19 mouse cellular contexts compared by ENCODE assay signal in genomic region chr4:129921314-129921587, GRCm38 (mm10). TPM values are rescaled to one million over a fixed set of nuclear protein-coding genes. Genes with fewer than 3 reads are reported as not detected.
DNase-seq lines count a peak whose midpoint lies in the region; ATAC-seq lines count a peak whose summit lies in the region.
"Had no signal": no experiment of that assay in that cellular context is flagged by ENCODE, and none has a peak within 500 bp of the region (broad histone marks: within the 10 kb centered on the region; RNA-seq: fewer than 3 reads in every experiment).

No protein-coding gene starts in this region.

- no peak for DNase-seq in heart, postnatal 4 days
- peak; percentile 71 for DNase-seq in ovary, adult 18-20 months (ENCODE audit: low spot score)
- no peak for DNase-seq in ovary, postnatal 10 days (ENCODE audit: low spot score)
- DNase-seq in adrenal gland, postnatal 14 days: peak; percentile 77
- DNase-seq: cerebellum, postnatal 25 days; gastrocnemius, postnatal 14 days; kidney, adult 11 months; kidney, postnatal 14 days; layer of hippocampus, adult 9-11 months; lung, embryonic 14.5 days; retina, postnatal 1 day had no signal

- H3K4me1 ChIP-seq in heart, embryonic 13.5 days: peaks cover 64% of the 10 kb centered on the region
- H3K4me1 ChIP-seq in intestine, embryonic 16.5 days (ENCODE audit: control insufficient read depth, insufficient read depth, low read length): peaks cover 5% of the 10 kb centered on the region; the same call in 1 of the 2 replicates
- H3K4me1 ChIP-seq: neural tube, embryonic 12.5 days had no signal

- H3K27me3 ChIP-seq in heart, embryonic 13.5 days (replicated peaks): no peaks in the 10 kb centered on the region
- H3K27me3 ChIP-seq in intestine, embryonic 16.5 days (replicated peaks; ENCODE audit: control insufficient read depth, insufficient read depth, low read length): no peaks in the 10 kb centered on the region
- H3K27me3 ChIP-seq: hindbrain, embryonic 12.5 days; neural tube, embryonic 12.5 days had no signal

- no peaks in the 10 kb centered on the region for H3K9me3 ChIP-seq in heart, embryonic 13.5 days
- H3K9me3 ChIP-seq in intestine, embryonic 16.5 days (ENCODE audit: control insufficient read depth, low read length): no peaks in the 10 kb centered on the region
- H3K9me3 ChIP-seq: embryonic facial prominence, embryonic 10.5 days; hindbrain, embryonic 12.5 days; neural tube, embryonic 12.5 days had no signal

- no peak overlapping the region for H3K4me2 ChIP-seq in heart, embryonic 13.5 days
- H3K4me2 ChIP-seq in intestine, embryonic 16.5 days (ENCODE audit: low read depth, low read length): no peak overlapping the region
- H3K4me2 ChIP-seq: hindbrain, embryonic 12.5 days; lung, embryonic 14.5 days; neural tube, embryonic 12.5 days had no signal

- peak overlapping the region; percentile 63; the same call in 1 of the 2 replicates for H3K9ac ChIP-seq in heart, embryonic 13.5 days
- H3K9ac ChIP-seq in intestine, embryonic 16.5 days (ENCODE audit: low read depth, low read length): peak overlapping the region; percentile 27; the same call in 1 of the 2 replicates
- H3K9ac ChIP-seq: hindbrain, embryonic 12.5 days; lung, embryonic 14.5 days; neural tube, embryonic 12.5 days had no signal

- H3K36me3 ChIP-seq in heart, embryonic 13.5 days: no peaks in the 10 kb centered on the region
- H3K36me3 ChIP-seq in intestine, embryonic 16.5 days (ENCODE audit: control insufficient read depth, insufficient read depth, low read length): no peaks in the 10 kb centered on the region
- H3K36me3 ChIP-seq: embryonic facial prominence, embryonic 10.5 days; hindbrain, embryonic 12.5 days; neural tube, embryonic 12.5 days had no signal

- 37% methylated on average over 3 of the region's 3 CpGs for WGBS in heart, embryonic 13.5 days
- WGBS in intestine, embryonic 16.5 days: 51% methylated on average over 3 of the region's 3 CpGs

- H3K27ac ChIP-seq in heart, embryonic 13.5 days (replicated peaks): peak overlapping the region; percentile 93
- H3K27ac ChIP-seq in intestine, embryonic 16.5 days (ENCODE audit: low read length): 0 out of 2 replicates have a peak overlapping the region, but pooled peaks have one; percentile 14
- H3K27ac ChIP-seq: embryonic facial prominence, embryonic 10.5 days; hindbrain, embryonic 12.5 days; macrophage; neural tube, embryonic 12.5 days had no signal

- ATAC-seq in heart, embryonic 13.5 days (ENCODE audit: extremely low read depth, insufficient number of reproducible peaks, low FRiP score, low TSS enrichment): peak; percentile 20; the same call in 1 of the 2 replicates
- no peak for ATAC-seq in intestine, embryonic 16.5 days
- ATAC-seq in erythroblast, adult 5-6 weeks (replicated peaks; ENCODE audit: low FRiP score, poor library complexity, severe bottlenecking): no peak

- no peak overlapping the region for H3K4me3 ChIP-seq in heart, embryonic 13.5 days
- no peak overlapping the region for H3K4me3 ChIP-seq in intestine, embryonic 16.5 days (ENCODE audit: low read length)
- H3K4me3 ChIP-seq: embryonic facial prominence, embryonic 10.5 days; hindbrain, embryonic 12.5 days; neural tube, embryonic 12.5 days had no signal

RNA-seq across cellular contexts. Expression of gene Spocd1, which starts 7.8 kb away (rescaled TPM):
- polyA plus RNA-seq in heart, embryonic 13.5 days (2015; fragmentation: Nextera tagmentation; extraction: Ambion mirVana): 0.19 and 0.34 TPM in 2 replicates
- total RNA-seq in heart, postnatal 4 days (2021): under 1 TPM in 1 of 2 experiments, not detected in 1; 0.11 TPM
- 0.19 and 0.30 TPM in 2 replicates for total RNA-seq in adrenal gland, postnatal 14 days (2021)
- 0.04 TPM in 1 of 2 replicates, not detected in the other for polyA plus RNA-seq in intestine, embryonic 16.5 days (2015; fragmentation: Nextera tagmentation; extraction: Ambion mirVana)
- not detected in 2 replicates for total RNA-seq in erythroblast, adult 5-6 weeks (2015; ENCODE audit: low replicate concordance)
- total RNA-seq in erythroblast, adult 5-6 weeks (2017; ENCODE audit: low replicate concordance): not detected in 2 replicates
- total RNA-seq: gastrocnemius, postnatal 14 days had no signal
- polyA plus RNA-seq: embryonic facial prominence, embryonic 10.5 days; lung, embryonic 14.5 days; macrophage; neural tube, embryonic 12.5 days; stomach, embryonic 14.5 days had no signal

Comparison
In these comparisons a context has a peak if more than half of its experiments do, and no peak if none do; other contexts are left out.
1. DNase-seq: peak in ovary, adult 18-20 months (single experiment) and adrenal gland, postnatal 14 days (single experiment); none in heart, postnatal 4 days (single experiment) and ovary, postnatal 10 days (single experiment).